8 mouse cellular contexts compared by ENCODE assay signal in the genomic region with DNA sequence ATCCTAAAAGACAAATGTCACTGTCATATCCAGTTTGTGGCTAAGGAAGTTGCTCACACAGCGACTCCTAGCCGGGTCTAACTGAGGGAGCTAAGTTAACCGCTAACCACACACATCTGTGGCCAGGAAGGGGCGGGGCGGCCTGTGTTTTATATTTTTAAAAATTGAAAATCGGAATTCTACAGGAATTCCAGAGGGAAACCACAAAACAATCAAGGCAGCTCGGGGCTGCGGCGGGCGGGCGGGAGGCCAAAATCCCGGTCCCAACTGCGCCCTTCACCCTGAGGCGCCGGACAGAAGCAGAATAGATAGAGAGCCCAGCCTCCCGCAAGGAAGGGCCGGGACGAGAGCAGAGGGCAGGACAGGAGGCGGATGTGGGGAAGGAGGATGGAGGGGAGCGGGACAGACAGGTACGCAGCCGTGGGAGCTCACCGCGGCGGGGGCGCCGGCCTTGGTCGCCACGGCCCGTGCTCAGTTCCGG. TPM values are rescaled to one million over a fixed set of nuclear protein-coding genes. Genes with fewer than 3 reads are reported as not detected.
DNase-seq lines count a peak whose midpoint lies in the region; ATAC-seq and TF ChIP-seq lines count a peak whose summit lies in the region.

No protein-coding gene starts in this region.

- H3K27ac ChIP-seq in layer of hippocampus, adult 2 months = no peak overlapping the region
- peak overlapping the region; percentile 74 for H3K27ac ChIP-seq in forebrain, embryonic 13.5 days
- peak overlapping the region; percentile 40; the same call in 1 of the 2 replicates for H3K27ac ChIP-seq in midbrain, embryonic 11.5 days (ENCODE audit: low read depth, low read length)

- H3K9me3 ChIP-seq in forebrain, embryonic 13.5 days (replicated peaks) = no peaks in the 10 kb centered on the region
- H3K9me3 ChIP-seq in midbrain, embryonic 11.5 days (ENCODE audit: control insufficient read depth, low read length) = no peaks in the 10 kb centered on the region

- ATAC-seq in forebrain, embryonic 13.5 days = peak; percentile 60
- ATAC-seq in midbrain, embryonic 11.5 days (ENCODE audit: low FRiP score) = peak; percentile 3; the same call in 1 of the 2 replicates

- no peaks in the 10 kb centered on the region for H3K27me3 ChIP-seq in forebrain, embryonic 13.5 days
- H3K27me3 ChIP-seq in midbrain, embryonic 11.5 days (ENCODE audit: control insufficient read depth, insufficient read depth, low read length) = no peaks in the 10 kb centered on the region

- no peak for TF ChIP-seq CTCF in layer of hippocampus, adult 2 months (conservative IDR thresholded peaks at IDR 0.05)

- H3K4me1 ChIP-seq in forebrain, embryonic 13.5 days = peaks cover 31% of the 10 kb centered on the region
- peaks cover 17% of the 10 kb centered on the region for H3K4me1 ChIP-seq in midbrain, embryonic 11.5 days (ENCODE audit: control insufficient read depth, insufficient read depth, low read length)

- peak overlapping the region; percentile 74 for H3K4me3 ChIP-seq in layer of hippocampus, adult 2 months
- peak overlapping the region; percentile 85 for H3K4me3 ChIP-seq in forebrain, embryonic 13.5 days
- peak overlapping the region; percentile 92 for H3K4me3 ChIP-seq in midbrain, embryonic 11.5 days (ENCODE audit: low read depth, low read length)

- DNase-seq in layer of hippocampus, adult 2 months (ENCODE audit: low spot score in 2 of 2) = no peak
- DNase-seq in layer of hippocampus, adult 8-10 months (ENCODE audit: low spot score in 2 of 2) = no peak
- DNase-seq in NIH3T3 (ENCODE audit: low read depth) = peak; percentile 59
- peak; percentile 50 to 53 for DNase-seq in kidney, postnatal 25 days
- DNase-seq in midbrain, embryonic 11.5 days (ENCODE audit: low spot score, missing footprints) = peak; percentile 90
- DNase-seq in urinary bladder, adult 2 months (ENCODE audit: low spot score) = no peak
- no peak for DNase-seq in layer of hippocampus, adult 9-10 months (ENCODE audit: low spot score)

- H3K36me3 ChIP-seq in forebrain, embryonic 13.5 days (ENCODE audit: poor library complexity, severe bottlenecking) = peaks cover 18% of the 10 kb centered on the region
- peaks cover 2% of the 10 kb centered on the region; the same call in 1 of the 2 replicates for H3K36me3 ChIP-seq in midbrain, embryonic 11.5 days (ENCODE audit: control insufficient read depth, insufficient read depth, low read length)

- 0% methylated on average over 29 of the region's 31 CpGs for WGBS in forebrain, embryonic 13.5 days
- WGBS in midbrain, embryonic 11.5 days = under 1% methylated on average over 30 of the region's 31 CpGs

- peak overlapping the region; percentile 85 for H3K9ac ChIP-seq in forebrain, embryonic 13.5 days
- H3K9ac ChIP-seq in midbrain, embryonic 11.5 days (ENCODE audit: low read length) = peak overlapping the region; percentile 89

- peak overlapping the region; percentile 71 for H3K4me2 ChIP-seq in forebrain, embryonic 13.5 days
- peak overlapping the region; percentile 47 for H3K4me2 ChIP-seq in midbrain, embryonic 11.5 days

RNA-seq across cellular contexts. Expression of gene Ect2, which starts 0.4 kb away (rescaled TPM):
- total RNA-seq in layer of hippocampus, adult 2 months (2021) = 1 to 10 TPM; 1.7 to 1.9 TPM
- 1 to 10 TPM in 2 of 4 experiments, under 1 TPM in 2; 0.69 to 1.1 (median 0.93) TPM for total RNA-seq in layer of hippocampus, adult 8-10 months (2022)
- polyA plus RNA-seq in forebrain, embryonic 13.5 days (2015; fragmentation: Nextera tagmentation; extraction: Ambion mirVana) = 67.1 and 72.6 TPM in 2 replicates
- 113 and 121 TPM in 2 replicates for polyA plus RNA-seq in midbrain, embryonic 11.5 days (2014; fragmentation: Nextera tagmentation; extraction: Ambion mirVana)
- polyA plus RNA-seq in urinary bladder, adult 2 months (2012; rRNA removed) = 1.3 and 1.4 TPM in 2 replicates

RNA-seq across cellular contexts. Expression of gene Nceh1, which starts 29.5 kb away (rescaled TPM):
- 100 to 1,000 TPM; 108 to 115 TPM for total RNA-seq in layer of hippocampus, adult 2 months (2021)
- 100 to 1,000 TPM; 106 to 125 (median 109) TPM for total RNA-seq in layer of hippocampus, adult 8-10 months (2022)
- 4.5 TPM in 2 replicates for polyA plus RNA-seq in forebrain, embryonic 13.5 days (2015; fragmentation: Nextera tagmentation; extraction: Ambion mirVana)
- polyA plus RNA-seq in midbrain, embryonic 11.5 days (2014; fragmentation: Nextera tagmentation; extraction: Ambion mirVana) = 4.1 and 4.4 TPM in 2 replicates
- 5.8 and 7.9 TPM in 2 replicates for polyA plus RNA-seq in urinary bladder, adult 2 months (2012; rRNA removed)

Comparison
In these comparisons a context has a peak if more than half of its experiments do, and no peak if none do; other contexts are left out.
1. DNase-seq: peak in NIH3T3 (single experiment), kidney, postnatal 25 days (2 of 2) and midbrain, embryonic 11.5 days (single experiment); none in layer of hippocampus, adult 2 months (0 of 2), layer of hippocampus, adult 8-10 months (0 of 2), urinary bladder, adult 2 months (single experiment) and layer of hippocampus, adult 9-10 months (single experiment).
2. RNA of gene Ect2, which starts 0.4 kb away (polyA plus RNA-seq): 113 to 121 TPM in midbrain, embryonic 11.5 days and 67.1 to 72.6 TPM in forebrain, embryonic 13.5 days; 1.3 to 1.4 TPM in urinary bladder, adult 2 months; every median in the first group is over 10 times any median in the second.
3. Peak in every context shown above with its lines, with median percentiles within 50 percentile points of each other: H3K4me3 ChIP-seq.